Mouse (Mus musculus) heart, adult 9 months (tissue): Measurements from ENCODE around the gene Lsamp.

ENCODE experiments used
- DNase-seq, 2 experiments: peaks; one replicate each; pipeline ENCODE4 v3.0.0; 2022; ENCODE audit warnings: low spot score in 2 of 2

Gene Lsamp

GRCm38 (mm10) chr16:40271859-40272258 is 287.7 kb downstream of the Lsamp start:
- no peak for DNase-seq

- no peak for DNase-seq
Measured at GRCm38 (mm10) chr16:40290132-40290531, 306.0 kb downstream of the Lsamp start.

DNA sequence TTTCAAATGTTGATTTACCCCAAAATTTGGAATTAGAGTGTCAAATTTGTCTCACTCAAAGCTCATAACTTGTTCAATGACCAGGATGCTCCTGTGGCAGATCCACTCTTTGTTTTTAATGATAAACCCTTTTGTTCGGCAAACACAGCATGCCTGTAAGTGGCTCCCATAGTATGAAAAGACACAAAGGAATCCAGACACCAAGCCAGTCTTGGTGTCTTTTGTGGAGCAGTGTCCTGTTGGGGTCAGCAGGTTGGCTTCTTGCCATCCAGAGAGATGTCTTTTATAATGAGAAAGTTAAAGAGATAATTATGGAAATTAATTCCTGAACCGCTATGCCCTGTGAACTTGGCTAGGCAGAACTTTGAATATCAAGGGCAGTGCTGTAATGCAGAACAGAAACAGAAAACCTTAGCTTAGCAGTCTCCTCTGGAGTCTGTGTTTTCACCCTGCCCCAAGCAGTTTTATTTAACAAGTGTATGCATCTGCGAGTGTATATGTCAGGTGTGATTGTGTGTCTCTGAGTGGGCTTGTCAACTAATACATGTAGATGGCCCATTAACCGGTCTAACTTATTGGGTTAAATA is 310.2 kb downstream of the Lsamp start:
- DNase-seq, result no peak

DNA sequence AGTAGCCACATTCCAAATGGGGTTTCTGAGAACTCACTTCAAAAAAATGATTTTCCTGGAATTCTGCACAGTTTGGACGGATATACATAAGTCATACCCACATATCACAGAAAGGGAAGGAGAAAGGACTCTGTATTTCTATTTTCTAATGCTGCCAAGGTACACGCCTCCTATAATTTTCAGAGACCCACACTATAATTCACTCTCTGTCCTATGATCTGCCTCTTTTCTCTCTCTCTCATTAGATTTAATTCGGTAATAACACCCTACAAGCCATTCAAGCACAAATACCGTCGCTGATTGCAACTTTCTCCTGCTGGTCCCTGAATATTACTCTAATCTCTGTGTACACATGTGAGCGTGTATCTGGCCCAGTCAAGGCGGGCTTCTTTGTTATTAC is 311.1 kb downstream of the Lsamp start:
- DNase-seq, result no peak

- no peak for DNase-seq
Measured at GRCm38 (mm10) chr16:40307666-40308065, 323.5 kb downstream of the Lsamp start.

- no peak for DNase-seq
Measured at GRCm38 (mm10) chr16:40316199-40316598, 332.0 kb downstream of the Lsamp start.

DNA sequence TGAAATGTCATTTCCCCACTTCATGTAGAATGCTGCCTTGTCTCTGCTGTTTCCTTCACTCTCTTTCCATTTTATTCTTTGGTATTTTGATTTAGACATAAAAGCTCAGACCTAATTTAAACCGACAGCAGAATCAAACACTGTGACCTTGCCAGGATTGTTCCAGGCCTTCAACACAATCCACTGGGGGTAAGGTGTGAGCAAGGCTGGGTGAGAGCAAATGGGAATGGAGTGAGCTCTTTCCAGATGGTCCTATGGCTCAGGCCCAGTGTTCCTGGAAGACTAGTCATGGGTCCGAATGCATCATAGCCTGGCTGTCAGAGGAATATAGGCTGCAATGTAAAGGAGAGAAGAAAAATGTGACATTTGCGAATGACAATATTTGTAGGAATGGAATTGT is 340.6 kb downstream of the Lsamp start:
- no peak for DNase-seq

DNA sequence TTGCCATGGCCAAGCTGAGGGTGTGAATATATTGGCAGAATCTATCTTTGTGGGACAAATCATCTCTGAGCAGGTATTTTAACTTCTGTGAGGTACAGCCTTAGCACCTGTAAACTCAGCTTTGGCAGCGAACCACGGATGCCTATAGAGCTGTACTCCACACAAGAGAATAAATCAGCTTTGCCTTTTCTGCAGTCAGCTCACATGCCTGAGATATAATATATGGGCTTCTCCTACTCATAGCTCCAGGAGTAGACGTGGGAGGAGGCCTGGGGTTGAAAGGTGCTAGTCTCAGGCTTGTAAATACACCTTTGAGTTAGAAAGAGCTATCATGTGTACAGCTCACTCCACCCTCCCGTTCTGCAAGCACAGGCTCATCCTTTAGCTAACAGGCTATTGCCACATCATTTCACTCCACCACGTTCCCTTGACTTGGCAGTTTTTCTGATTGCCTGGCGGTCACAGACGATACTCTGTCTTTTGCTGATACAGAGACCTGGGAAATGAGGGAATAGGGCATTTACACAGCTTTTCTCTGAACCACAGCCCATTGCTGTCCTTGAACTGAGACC is 344.2 kb downstream of the Lsamp start:
- DNase-seq, result no peak

DNA sequence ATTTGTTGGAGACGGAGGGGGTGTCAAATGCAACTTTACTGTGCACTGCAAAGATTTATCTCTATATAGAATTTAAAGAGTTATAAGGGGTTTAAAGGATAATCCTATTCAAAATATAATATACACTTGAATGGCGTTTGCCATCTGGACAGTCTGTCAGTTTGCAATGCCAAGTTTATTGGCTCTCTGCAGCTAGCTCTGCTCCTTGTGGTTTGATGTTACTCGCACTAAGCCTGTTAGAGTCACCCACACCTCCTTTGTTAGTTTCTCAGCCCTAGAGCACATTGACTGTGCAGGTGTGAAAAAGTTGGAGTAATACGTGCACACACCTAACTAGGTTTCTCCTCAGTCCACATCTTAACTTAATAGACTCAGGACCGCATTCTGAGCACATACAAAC is 385.5 kb downstream of the Lsamp start:
- DNase-seq, result no peak

- no peak for DNase-seq
Measured at GRCm38 (mm10) chr16:40371291-40371690, 387.1 kb downstream of the Lsamp start.

DNA sequence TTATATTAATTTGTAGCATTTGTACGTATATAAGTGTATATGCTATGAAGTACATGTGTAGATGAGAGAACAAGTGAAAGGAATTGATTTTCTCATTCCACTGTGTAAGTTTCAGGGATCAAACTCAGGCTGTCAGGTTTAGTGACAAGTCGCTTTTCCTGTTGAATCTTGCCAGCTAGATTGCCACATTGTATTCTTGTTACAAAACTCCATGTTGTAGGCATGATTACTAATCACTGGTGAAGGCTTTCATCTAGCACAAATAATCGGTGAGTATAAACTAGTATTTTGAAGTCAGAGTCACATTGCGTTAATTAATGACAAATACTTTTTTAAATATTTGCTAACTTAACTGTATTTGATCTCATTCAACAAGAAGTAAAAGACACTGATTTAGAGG is 391.2 kb downstream of the Lsamp start:
- DNase-seq, result no peak

GRCm38 (mm10) chr16:40377129-40377799 is 393.1 kb downstream of the Lsamp start:
- DNase-seq, result no peak

DNA sequence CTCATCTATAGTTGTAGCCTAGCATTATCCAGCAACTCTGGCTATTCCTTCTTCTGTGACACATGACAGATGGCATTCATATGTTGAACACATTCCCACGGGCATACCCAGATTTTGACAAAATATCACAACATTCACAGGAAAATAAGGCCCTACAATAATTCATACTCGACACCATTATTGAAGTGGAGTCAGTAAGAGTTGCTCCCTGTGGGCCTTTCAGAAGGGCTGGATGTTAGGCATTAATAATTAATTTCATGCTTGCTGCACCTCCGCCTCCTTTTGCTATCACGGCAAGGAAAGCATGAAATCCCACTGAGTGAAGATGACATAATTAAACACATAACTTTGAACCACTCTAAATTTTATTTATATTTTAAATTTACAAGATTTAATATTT is 407.9 kb downstream of the Lsamp start:
- DNase-seq, result no peak

GRCm38 (mm10) chr16:40399531-40399930 is 415.4 kb downstream of the Lsamp start:
- no peak for DNase-seq

DNA sequence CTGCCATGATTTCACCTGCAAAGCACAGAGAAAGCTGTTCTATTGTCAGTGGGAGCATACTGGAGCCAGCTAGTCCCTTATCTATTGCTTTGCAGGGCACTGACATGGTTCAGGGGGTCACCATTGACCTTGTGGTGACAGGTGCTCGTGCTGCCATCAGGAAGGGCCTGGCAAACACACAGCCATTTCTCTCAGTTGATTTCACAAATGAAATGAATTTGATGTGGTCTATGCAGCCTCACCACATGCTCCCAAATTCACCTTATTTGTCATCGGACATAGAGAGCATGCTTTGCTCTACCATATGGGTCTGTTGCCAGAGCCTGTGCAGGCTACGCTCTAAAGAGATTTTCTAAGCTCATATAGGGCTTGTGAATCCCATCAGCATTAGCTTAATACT is 450.1 kb downstream of the Lsamp start:
- DNase-seq, result no peak

- DNase-seq, result no peak
Measured at GRCm38 (mm10) chr16:40436415-40436814, 452.3 kb downstream of the Lsamp start.

GRCm38 (mm10) chr16:40437879-40438278 is 453.7 kb downstream of the Lsamp start:
- no peak for DNase-seq

DNA sequence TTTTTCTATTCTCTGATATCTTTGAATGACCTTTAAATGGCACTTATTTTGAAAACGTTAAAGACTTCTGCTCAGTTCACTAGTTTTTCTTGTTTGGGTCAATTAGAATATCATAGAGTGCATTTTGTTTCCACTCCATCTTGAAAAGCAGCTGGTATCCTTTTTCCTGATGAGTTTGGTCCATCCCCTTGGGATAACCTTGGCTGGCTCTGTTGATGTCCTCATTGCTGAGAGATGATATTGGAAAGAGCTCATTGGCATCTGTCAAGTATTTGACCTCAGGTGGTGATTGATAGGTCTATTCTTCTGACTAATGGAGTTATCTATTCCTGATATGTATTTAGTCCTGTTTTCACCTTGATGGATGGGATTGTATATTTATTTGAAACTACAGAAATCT is 454.7 kb downstream of the Lsamp start:
- no peak for DNase-seq

DNA sequence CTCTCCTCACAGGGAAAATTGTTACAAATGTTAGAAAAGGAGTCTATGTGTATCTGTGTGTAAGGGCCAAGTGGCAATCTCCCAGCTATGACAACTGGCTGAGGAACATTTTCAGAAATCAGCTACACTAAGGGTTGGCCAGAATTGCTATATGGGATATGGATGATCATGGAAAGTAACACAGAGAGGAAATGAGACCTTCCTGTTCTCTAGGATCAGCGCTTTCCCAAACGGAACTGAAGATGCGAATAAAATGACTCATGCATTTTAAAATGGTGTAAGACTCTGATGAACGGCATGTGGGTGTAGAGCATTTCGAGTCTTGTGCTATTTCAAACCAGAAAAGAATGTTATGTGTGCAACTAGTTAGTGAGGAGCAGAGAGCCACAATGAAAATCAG is 462.4 kb downstream of the Lsamp start:
- no peak for DNase-seq

DNA sequence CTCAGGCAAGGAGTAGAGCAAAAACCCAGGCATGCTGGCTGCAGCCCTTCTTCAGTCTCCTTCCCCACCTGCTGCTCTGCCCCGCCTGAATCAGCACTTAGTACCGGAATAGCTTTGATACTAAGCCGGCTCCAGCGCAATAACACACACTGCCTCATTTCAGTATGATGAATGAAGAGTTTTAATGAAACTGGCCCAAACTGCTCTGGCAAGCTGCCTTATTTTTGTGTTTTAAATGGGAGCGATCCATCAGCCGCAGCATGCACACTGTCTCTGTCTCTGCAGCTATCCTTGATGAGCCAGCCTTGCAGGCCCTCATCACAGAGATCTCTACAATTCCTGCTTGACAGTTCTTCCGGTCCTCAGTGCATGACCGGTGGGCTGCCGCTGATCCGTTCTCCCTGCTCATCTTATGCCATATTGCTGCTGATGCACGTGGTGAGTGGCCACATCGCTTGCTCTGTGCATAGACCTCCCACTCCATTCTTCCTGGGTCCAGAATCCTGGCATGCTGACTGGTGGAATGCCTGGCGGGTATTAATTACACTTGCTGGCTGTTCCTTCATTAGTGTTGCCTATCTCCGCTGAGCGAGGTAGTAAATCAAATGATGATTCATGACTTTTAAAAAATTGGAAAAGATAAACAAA is 479.4 kb downstream of the Lsamp start:
- DNase-seq, result no peak

- DNase-seq, result no peak
Measured at GRCm38 (mm10) chr16:40466596-40466995, 482.4 kb downstream of the Lsamp start.

DNA sequence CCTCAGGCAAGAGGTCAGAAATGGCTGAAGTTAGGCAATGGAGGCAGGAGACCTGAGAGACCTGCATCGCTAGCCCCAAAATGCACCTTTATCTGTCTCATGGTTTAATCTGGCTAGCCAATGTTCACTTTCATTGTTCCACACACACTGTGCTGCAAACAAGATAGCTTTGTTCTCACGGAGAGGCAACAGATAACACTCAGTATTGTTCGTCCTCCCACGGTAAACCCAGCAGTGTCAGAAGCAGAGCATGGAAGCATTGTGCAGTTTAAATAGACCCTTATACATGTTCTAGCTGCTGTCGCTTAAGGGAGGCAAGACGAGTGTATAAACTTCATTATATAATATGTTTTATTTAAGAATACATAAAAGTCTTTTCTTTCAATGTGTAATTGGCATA is 486.8 kb downstream of the Lsamp start:
- no peak for DNase-seq

DNA sequence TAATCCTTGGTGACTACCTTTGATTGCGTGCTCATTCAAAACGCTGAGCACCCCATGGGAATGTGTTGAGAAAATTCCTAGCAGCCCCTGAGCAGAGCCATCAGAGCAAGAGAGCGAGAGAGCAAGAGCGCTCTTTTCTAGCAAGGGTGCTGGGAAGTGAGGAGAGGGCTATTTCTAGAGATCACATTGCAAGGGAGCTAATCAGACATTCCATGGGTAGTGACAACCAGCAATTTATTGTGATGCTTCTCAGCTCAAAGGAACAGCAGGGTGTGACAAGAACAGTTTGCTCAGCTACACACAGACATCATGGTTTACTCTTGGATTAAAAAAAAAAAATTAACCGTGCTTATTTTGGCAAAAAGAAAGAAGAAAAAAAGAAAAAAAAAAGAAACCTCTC is 487.8 kb downstream of the Lsamp start:
- no peak for DNase-seq
